Mouse (Mus musculus): ENCODE results near the gene Neurod1. TPM values are rescaled to one million over a fixed set of nuclear protein-coding genes. Genes with fewer than 3 reads are reported as not detected.
A peak's percentile ranks its signal among the peaks of the same experiment; 100 is the strongest.

Gene Neurod1
- polyA plus RNA-seq, 1 experiment from 2014 or later = not detected

- Histone ChIP-seq H3K4me1 (ENCODE audit: control insufficient read depth, insufficient read depth, low read length) (peaks cover 2% of the 10 kb centered on the region; the same call in 1 of the 2 replicates), H3K27me3 (ENCODE audit: control insufficient read depth, insufficient read depth, low read length) (peaks cover 68% of the 10 kb centered on the region), H3K27ac (ENCODE audit: low read length) (no peak overlapping the region), H3K36me3 (ENCODE audit: control insufficient read depth, insufficient read depth) (no peaks in the 10 kb centered on the region), H3K4me3 (ENCODE audit: low read length) (no peak overlapping the region), H3K4me2 (ENCODE audit: low read depth, low read length) (no peak overlapping the region), H3K9me3 (replicated peaks; ENCODE audit: control insufficient read depth, low read length) (no peaks in the 10 kb centered on the region), H3K9ac (ENCODE audit: low read length) (no peak overlapping the region)
- no peak for ATAC-seq (replicated peaks; ENCODE audit: extremely low read depth, insufficient read depth, low FRiP score)
- 3% methylated on average over 44 of the region's 44 CpGs for WGBS
These were observed 2.8 kb upstream of the Neurod1 start for GRCm38 (mm10) chr2:79459061-79460045.

GRCm38 (mm10) chr2:79457932-79458331 is 1.4 kb upstream of the Neurod1 start:
- Histone ChIP-seq H3K27me3 (ENCODE audit: control insufficient read depth, insufficient read depth, low read length) (peaks cover 74% of the 10 kb centered on the region), H3K4me3 (ENCODE audit: low read length) (no peak overlapping the region), H3K4me1 (ENCODE audit: control insufficient read depth, insufficient read depth, low read length) (peaks cover 2% of the 10 kb centered on the region; the same call in 1 of the 2 replicates), H3K9me3 (replicated peaks; ENCODE audit: control insufficient read depth, low read length) (no peaks in the 10 kb centered on the region), H3K27ac (ENCODE audit: low read length) (no peak overlapping the region), H3K36me3 (ENCODE audit: control insufficient read depth, insufficient read depth) (no peaks in the 10 kb centered on the region), H3K4me2 (ENCODE audit: low read depth, low read length) (no peak overlapping the region), H3K9ac (ENCODE audit: low read length) (no peak overlapping the region)
- ATAC-seq (replicated peaks; ENCODE audit: extremely low read depth, insufficient read depth, low FRiP score) = no peak
- 29% methylated on average over 3 of the region's 3 CpGs for WGBS

GRCm38 (mm10) chr2:79457434-79457833 is 883 bp upstream of the Neurod1 start:
- peaks cover 2% of the 10 kb centered on the region; the same call in 1 of the 2 replicates for H3K4me1 ChIP-seq (ENCODE audit: control insufficient read depth, insufficient read depth, low read length)
- WGBS = 55% methylated on average over 3 of the region's 3 CpGs
- no peak for ATAC-seq (replicated peaks; ENCODE audit: extremely low read depth, insufficient read depth, low FRiP score)
- no peak overlapping the region for H3K9ac ChIP-seq (ENCODE audit: low read length)
- H3K9me3 ChIP-seq (replicated peaks; ENCODE audit: control insufficient read depth, low read length) = no peaks in the 10 kb centered on the region
- peaks cover 72% of the 10 kb centered on the region for H3K27me3 ChIP-seq (ENCODE audit: control insufficient read depth, insufficient read depth, low read length)
- H3K4me2 ChIP-seq (ENCODE audit: low read depth, low read length) = no peak overlapping the region
- no peak overlapping the region for H3K27ac ChIP-seq (ENCODE audit: low read length)
- H3K4me3 ChIP-seq (ENCODE audit: low read length) = no peak overlapping the region
- H3K36me3 ChIP-seq (ENCODE audit: control insufficient read depth, insufficient read depth) = no peaks in the 10 kb centered on the region

GRCm38 (mm10) chr2:79455646-79456045 is 905 bp downstream of the Neurod1 start:
- Histone ChIP-seq H3K4me2 (ENCODE audit: low read depth, low read length) (no peak overlapping the region), H3K4me1 (ENCODE audit: control insufficient read depth, insufficient read depth, low read length) (peaks cover 2% of the 10 kb centered on the region; the same call in 1 of the 2 replicates), H3K4me3 (ENCODE audit: low read length) (no peak overlapping the region), H3K9me3 (replicated peaks; ENCODE audit: control insufficient read depth, low read length) (no peaks in the 10 kb centered on the region), H3K36me3 (ENCODE audit: control insufficient read depth, insufficient read depth) (no peaks in the 10 kb centered on the region), H3K27ac (ENCODE audit: low read length) (no peak overlapping the region), H3K27me3 (ENCODE audit: control insufficient read depth, insufficient read depth, low read length) (peaks cover 69% of the 10 kb centered on the region), H3K9ac (ENCODE audit: low read length) (no peak overlapping the region)
- 7% methylated on average over 10 of the region's 10 CpGs for WGBS
- no peak for ATAC-seq (replicated peaks; ENCODE audit: extremely low read depth, insufficient read depth, low FRiP score)

GRCm38 (mm10) chr2:79454786-79455446 is 1.6 kb downstream of the Neurod1 start:
- no peak overlapping the region for H3K27ac ChIP-seq (ENCODE audit: low read length)
- no peak overlapping the region for H3K4me3 ChIP-seq (ENCODE audit: low read length)
- H3K4me2 ChIP-seq (ENCODE audit: low read depth, low read length) = no peak overlapping the region
- H3K9ac ChIP-seq (ENCODE audit: low read length) = no peak overlapping the region
- no peaks in the 10 kb centered on the region for H3K36me3 ChIP-seq (ENCODE audit: control insufficient read depth, insufficient read depth)
- peaks cover 61% of the 10 kb centered on the region for H3K27me3 ChIP-seq (ENCODE audit: control insufficient read depth, insufficient read depth, low read length)
- 18% methylated on average over 15 of the region's 15 CpGs for WGBS
- ATAC-seq (replicated peaks; ENCODE audit: extremely low read depth, insufficient read depth, low FRiP score) = no peak
- peaks cover 2% of the 10 kb centered on the region; the same call in 1 of the 2 replicates for H3K4me1 ChIP-seq (ENCODE audit: control insufficient read depth, insufficient read depth, low read length)
- no peaks in the 10 kb centered on the region for H3K9me3 ChIP-seq (replicated peaks; ENCODE audit: control insufficient read depth, low read length)

- Histone ChIP-seq H3K9me3 (replicated peaks; ENCODE audit: control insufficient read depth, low read length) (no peaks in the 10 kb centered on the region), H3K4me2 (ENCODE audit: low read depth, low read length) (peak overlapping the region; percentile 96), H3K27ac (ENCODE audit: low read length) (no peak overlapping the region), H3K4me3 (ENCODE audit: low read length) (peak overlapping the region; percentile 59), H3K4me1 (ENCODE audit: control insufficient read depth, insufficient read depth, low read length) (peaks cover 2% of the 10 kb centered on the region; the same call in 1 of the 2 replicates), H3K9ac (ENCODE audit: low read length) (no peak overlapping the region), H3K27me3 (ENCODE audit: control insufficient read depth, insufficient read depth, low read length) (peaks cover 54% of the 10 kb centered on the region), H3K36me3 (ENCODE audit: control insufficient read depth, insufficient read depth) (no peaks in the 10 kb centered on the region)
- WGBS = 4% methylated on average over 55 of the region's 55 CpGs
- peak; percentile 63; the same call in 1 of the 2 replicates for ATAC-seq (replicated peaks; ENCODE audit: extremely low read depth, insufficient read depth, low FRiP score)
These were observed 2.4 kb downstream of the Neurod1 start for GRCm38 (mm10) chr2:79453901-79454781.

- H3K9me3 ChIP-seq (replicated peaks; ENCODE audit: control insufficient read depth, low read length) = no peaks in the 10 kb centered on the region
- peaks cover 27% of the 10 kb centered on the region for H3K27me3 ChIP-seq (ENCODE audit: control insufficient read depth, insufficient read depth, low read length)
- H3K4me2 ChIP-seq (ENCODE audit: low read depth, low read length) = no peak overlapping the region
- H3K4me1 ChIP-seq (ENCODE audit: control insufficient read depth, insufficient read depth, low read length) = peaks cover 1% of the 10 kb centered on the region; the same call in 1 of the 2 replicates
- H3K4me3 ChIP-seq (ENCODE audit: low read length) = no peak overlapping the region
- no peak overlapping the region for H3K27ac ChIP-seq (ENCODE audit: low read length)
- H3K36me3 ChIP-seq (ENCODE audit: control insufficient read depth, insufficient read depth) = no peaks in the 10 kb centered on the region
- WGBS = 48% methylated on average over 5 of the region's 5 CpGs
- no peak for ATAC-seq (replicated peaks; ENCODE audit: extremely low read depth, insufficient read depth, low FRiP score)
- no peak overlapping the region for H3K9ac ChIP-seq (ENCODE audit: low read length)
These were observed 5.1 kb downstream of the Neurod1 start for GRCm38 (mm10) chr2:79451438-79451837.

GRCm38 (mm10) chr2:79450684-79451394 is 5.7 kb downstream of the Neurod1 start:
- 67% methylated on average over 4 of the region's 4 CpGs for WGBS
- no peaks in the 10 kb centered on the region for H3K36me3 ChIP-seq (ENCODE audit: control insufficient read depth, insufficient read depth)

More at GRCm38 (mm10) chr2:79450684-79451394, 5.7 kb downstream of the Neurod1 start:
- no peak overlapping the region for H3K27ac ChIP-seq (ENCODE audit: low read length)
- peaks cover 21% of the 10 kb centered on the region for H3K27me3 ChIP-seq (ENCODE audit: control insufficient read depth, insufficient read depth, low read length)
- H3K4me3 ChIP-seq (ENCODE audit: low read length) = no peak overlapping the region
- ATAC-seq (replicated peaks; ENCODE audit: extremely low read depth, insufficient read depth, low FRiP score) = no peak
- no peak overlapping the region for H3K4me2 ChIP-seq (ENCODE audit: low read depth, low read length)
- no peaks in the 10 kb centered on the region for H3K9me3 ChIP-seq (replicated peaks; ENCODE audit: control insufficient read depth, low read length)
- H3K4me1 ChIP-seq (ENCODE audit: control insufficient read depth, insufficient read depth, low read length) = no peaks in the 10 kb centered on the region; the same call in 1 of the 2 replicates
- H3K9ac ChIP-seq (ENCODE audit: low read length) = no peak overlapping the region

Measured in heart, embryonic 16.5 days (tissue).